Mouse (Mus musculus) forebrain, embryonic 12.5 days (tissue): ENCODE results near the gene Omt2b. TPM values are rescaled to one million over a fixed set of nuclear protein-coding genes. Genes with fewer than 3 reads are reported as not detected.
"Not testable (repeated sequence)": the region's sequence is repeated elsewhere in the genome, so short reads cannot be mapped to it uniquely, and the experiment has no call there.

Source experiments
- ATAC-seq: fragments of 200-750 bp; cut with Nextera tagmentation; 2 replicates; pipeline ENCODE4 v1.8.0; 2017; ENCODE audit warnings: moderate TSS enrichment; ENCODE audit not compliant: low FRiP score
- H3K27ac ChIP-seq: fragments of 300-500 bp; sonication (generic); 2 replicates; pipeline ENCODE4 v1.5.1; 2016; ENCODE audit warnings: mild to moderate bottlenecking
- H3K27me3 ChIP-seq: fragments of 300-500 bp; sonication (generic); 2 replicates; pipeline ENCODE4 v1.6.1; 2016; ENCODE audit warnings: mild to moderate bottlenecking
- H3K36me3 ChIP-seq: fragments of 300-500 bp; sonication (generic); replicated peaks from 2 replicates; pipeline ENCODE4 v1.6.1; 2016; ENCODE audit warnings: mild to moderate bottlenecking
- H3K4me1 ChIP-seq: fragments of 300-500 bp; sonication (generic); 2 replicates; pipeline ENCODE4 v1.6.1; 2016
- H3K4me2 ChIP-seq: fragments of 300-500 bp; sonication (generic); 2 replicates; pipeline ENCODE4 v1.6.1; 2016; ENCODE audit warnings: mild to moderate bottlenecking, moderate library complexity
- H3K4me3 ChIP-seq: fragments of 300-500 bp; sonication (generic); replicated peaks from 2 replicates; pipeline ENCODE4 v1.5.1; 2016; ENCODE audit warnings: mild to moderate bottlenecking
- H3K9ac ChIP-seq: fragments of 300-500 bp; sonication (generic); 2 replicates; pipeline ENCODE4 v1.6.1; 2016; ENCODE audit warnings: mild to moderate bottlenecking
- H3K9me3 ChIP-seq: fragments of 300-500 bp; sonication (generic); 2 replicates; pipeline ENCODE4 v1.6.1; 2016
- WGBS: fragments of 180-500 bp; shearing (Covaris S2); methylation state at CpG from one replicate; pipeline ENCODE4 v1.1.7; 2016; 5-methylcytosine and 5-hydroxymethylcytosine counted together
- polyA plus RNA-seq: library from polyadenylated mRNA; unstranded; fragments of >200 nt; fragmentation: Nextera tagmentation; extraction: Ambion mirVana; gene quantifications from 2 replicates; pipeline ENCODE4 v1.2.1, GENCODE M21; 2016

The Omt2b gene
- polyA plus RNA-seq: not detected in 2 replicates

- not testable (repeated sequence) for H3K36me3 ChIP-seq, H3K4me2 ChIP-seq, H3K27me3 ChIP-seq, H3K4me1 ChIP-seq, H3K9ac ChIP-seq, H3K27ac ChIP-seq, ATAC-seq, H3K4me3 ChIP-seq, H3K9me3 ChIP-seq
- 100% methylated on average over 1 of the region's 1 CpGs for WGBS
Observed at GRCm38 (mm10) chr9:78327289-78327688, at the start of gene Omt2b. TSS of gene Omt2b (plus strand) at chr9:78327589.

- not testable (repeated sequence) for H3K4me3 ChIP-seq, H3K27ac ChIP-seq, H3K4me1 ChIP-seq, ATAC-seq, H3K9me3 ChIP-seq, H3K9ac ChIP-seq, H3K36me3 ChIP-seq, H3K4me2 ChIP-seq, H3K27me3 ChIP-seq
- 86% methylated on average over 4 of the region's 4 CpGs for WGBS
Observed at GRCm38 (mm10) chr9:78282002-78282711, 45.2 kb upstream of the Omt2b start.

GRCm38 (mm10) chr9:78289063-78289462, 38.3 kb upstream of the Omt2b start:
- ATAC-seq, H3K4me3 ChIP-seq, H3K9ac ChIP-seq, H3K27me3 ChIP-seq, H3K4me1 ChIP-seq, H3K27ac ChIP-seq, H3K4me2 ChIP-seq, H3K9me3 ChIP-seq, H3K36me3 ChIP-seq: not testable (repeated sequence)
- WGBS: 72% methylated on average over 1 of the region's 1 CpGs

GRCm38 (mm10) chr9:78289723-78290122, 37.7 kb upstream of the Omt2b start, which contains the start of gene Gm10639:
TSS of gene Gm10639 (plus strand) at chr9:78289923.
- H3K4me3 ChIP-seq, H3K9me3 ChIP-seq, H3K27ac ChIP-seq, ATAC-seq, H3K4me2 ChIP-seq, H3K9ac ChIP-seq, H3K27me3 ChIP-seq, H3K36me3 ChIP-seq, H3K4me1 ChIP-seq: not testable (repeated sequence)
- WGBS: 77% methylated on average over 3 of the region's 3 CpGs

- not testable (repeated sequence) for H3K27ac ChIP-seq, ATAC-seq, H3K4me1 ChIP-seq, H3K4me3 ChIP-seq, H3K36me3 ChIP-seq, H3K4me2 ChIP-seq, H3K27me3 ChIP-seq, H3K9me3 ChIP-seq, H3K9ac ChIP-seq
- WGBS: 90% methylated on average over 8 of the region's 8 CpGs
Observed at GRCm38 (mm10) chr9:78292462-78292861, 34.9 kb upstream of the Omt2b start.

- H3K4me1 ChIP-seq, H3K4me2 ChIP-seq, H3K9ac ChIP-seq, H3K36me3 ChIP-seq, H3K27me3 ChIP-seq, H3K4me3 ChIP-seq, ATAC-seq, H3K9me3 ChIP-seq, H3K27ac ChIP-seq: not testable (repeated sequence)
- WGBS: 69% methylated on average over 1 of the region's 1 CpGs
Observed at GRCm38 (mm10) chr9:78293683-78294082, 33.7 kb upstream of the Omt2b start.

GRCm38 (mm10) chr9:78294781-78295180, 32.6 kb upstream of the Omt2b start:
- not testable (repeated sequence) for H3K9me3 ChIP-seq, H3K27ac ChIP-seq, H3K4me1 ChIP-seq, H3K4me3 ChIP-seq, H3K4me2 ChIP-seq, H3K9ac ChIP-seq, ATAC-seq, H3K36me3 ChIP-seq, H3K27me3 ChIP-seq
- WGBS: 75% methylated on average over 7 of the region's 7 CpGs

GRCm38 (mm10) chr9:78296089-78296488, 31.3 kb upstream of the Omt2b start:
- not testable (repeated sequence) for H3K4me3 ChIP-seq, H3K27me3 ChIP-seq, H3K9me3 ChIP-seq, ATAC-seq, H3K36me3 ChIP-seq, H3K4me1 ChIP-seq, H3K9ac ChIP-seq, H3K27ac ChIP-seq, H3K4me2 ChIP-seq
- 10% methylated on average over 6 of the region's 6 CpGs for WGBS

- H3K4me1 ChIP-seq: no peaks in the 10 kb centered on the region
- 94% methylated on average over 1 of the region's 1 CpGs for WGBS
- no peak for ATAC-seq
- H3K4me3 ChIP-seq: no peak overlapping the region
- H3K9ac ChIP-seq: no peak overlapping the region
- no peaks in the 10 kb centered on the region for H3K27me3 ChIP-seq
- H3K4me2 ChIP-seq: no peak overlapping the region
- H3K36me3 ChIP-seq: no peaks in the 10 kb centered on the region
- H3K9me3 ChIP-seq: no peaks in the 10 kb centered on the region
- H3K27ac ChIP-seq: no peak overlapping the region
Observed at GRCm38 (mm10) chr9:78298232-78298631, 29.2 kb upstream of the Omt2b start.

GRCm38 (mm10) chr9:78299143-78299542, 28.2 kb upstream of the Omt2b start:
- not testable (repeated sequence) for H3K9ac ChIP-seq, ATAC-seq, H3K27ac ChIP-seq, H3K9me3 ChIP-seq, H3K4me2 ChIP-seq, H3K4me3 ChIP-seq, H3K4me1 ChIP-seq, H3K36me3 ChIP-seq, H3K27me3 ChIP-seq
- WGBS: 72% methylated on average over 1 of the region's 1 CpGs

- not testable (repeated sequence) for H3K27ac ChIP-seq, H3K4me1 ChIP-seq, H3K4me2 ChIP-seq, H3K4me3 ChIP-seq, H3K9ac ChIP-seq, H3K9me3 ChIP-seq, ATAC-seq, H3K27me3 ChIP-seq, H3K36me3 ChIP-seq
- 80% methylated on average over 3 of the region's 3 CpGs for WGBS
Observed at GRCm38 (mm10) chr9:78308122-78308521, 19.3 kb upstream of the Omt2b start.

- 94% methylated on average over 2 of the region's 2 CpGs for WGBS
- H3K4me2 ChIP-seq: no peak within 1 kb of the TSS
- no peak for ATAC-seq
- H3K9me3 ChIP-seq: no peaks in the 10 kb centered on the region
- H3K4me3 ChIP-seq: no peak within 1 kb of the TSS
- no peak within 1 kb of the TSS for H3K27ac ChIP-seq
- no peaks in the 10 kb centered on the region for H3K27me3 ChIP-seq
- H3K9ac ChIP-seq: no peak within 1 kb of the TSS
- H3K36me3 ChIP-seq: no peaks in the 10 kb centered on the region
- no peaks in the 10 kb centered on the region for H3K4me1 ChIP-seq
Observed at GRCm38 (mm10) chr9:78314696-78315095, 12.7 kb upstream of the Omt2b start, which contains the start of gene Omt2a. TSS of gene Omt2a (minus strand) at chr9:78314796.

- no peak overlapping the region for H3K4me2 ChIP-seq
- 41% methylated on average over 1 of the region's 1 CpGs for WGBS
- ATAC-seq: no peak
- H3K36me3 ChIP-seq: no peaks in the 10 kb centered on the region
- no peaks in the 10 kb centered on the region for H3K27me3 ChIP-seq
- H3K9ac ChIP-seq: no peak overlapping the region
- H3K27ac ChIP-seq: no peak overlapping the region
- H3K4me1 ChIP-seq: no peaks in the 10 kb centered on the region
- H3K9me3 ChIP-seq: no peaks in the 10 kb centered on the region
- H3K4me3 ChIP-seq: no peak overlapping the region
Observed at GRCm38 (mm10) chr9:78319499-78319898, 7.9 kb upstream of the Omt2b start.
